In genomic region chr12:23800776-23801175, GRCm38 (mm10) we compare ENCODE assay signal across 11 mouse cellular contexts. TPM values are rescaled to one million over a fixed set of nuclear protein-coding genes. Genes with fewer than 3 reads are reported as not detected.
DNase-seq lines count a peak whose midpoint lies in the region; ATAC-seq lines count a peak whose summit lies in the region.
"Not testable (repeated sequence)": the region's sequence is repeated elsewhere in the genome, so short reads cannot be mapped to it uniquely, and the experiment has no call there.
"Had no signal": no experiment of that assay in that cellular context is flagged by ENCODE, and none has a peak within 500 bp of the region (broad histone marks: within the 10 kb centered on the region; RNA-seq: fewer than 3 reads in every experiment).

No protein-coding gene starts in this region.

- 16% methylated on average over 43 of the region's 43 CpGs for WGBS in embryonic facial prominence, embryonic 12.5 days
- WGBS in heart, embryonic 12.5 days = 9% methylated on average over 39 of the region's 43 CpGs
- WGBS in intestine, embryonic 14.5 days = 11% methylated on average over 32 of the region's 43 CpGs
- 7% methylated on average over 38 of the region's 43 CpGs for WGBS in limb, embryonic 10.5 days
- WGBS in lung, embryonic 15.5 days = 17% methylated on average over 43 of the region's 43 CpGs

- not testable (repeated sequence) for H3K4me2 ChIP-seq in embryonic facial prominence, embryonic 12.5 days (replicated peaks); intestine, embryonic 14.5 days (ENCODE audit: low read length)
- H3K4me2 ChIP-seq in heart, embryonic 12.5 days = peak overlapping the region; percentile 33; the same call in 1 of the 2 replicates
- peak overlapping the region; percentile 16; the same call in 1 of the 2 replicates for H3K4me2 ChIP-seq in lung, embryonic 15.5 days

- peak overlapping the region; percentile 19; the same call in 1 of the 2 replicates for H3K4me3 ChIP-seq in embryonic facial prominence, embryonic 12.5 days
- H3K4me3 ChIP-seq in heart, embryonic 12.5 days = peak overlapping the region; percentile 33
- H3K4me3 ChIP-seq in intestine, embryonic 14.5 days (ENCODE audit: low read depth, low read length) = peak overlapping the region; percentile 10
- peak overlapping the region; percentile 40 for H3K4me3 ChIP-seq in limb, embryonic 10.5 days
- H3K4me3 ChIP-seq in lung, embryonic 15.5 days = peak overlapping the region; percentile 24

- H3K36me3 ChIP-seq in embryonic facial prominence, embryonic 12.5 days; heart, embryonic 12.5 days; intestine, embryonic 14.5 days (ENCODE audit: control insufficient read depth, insufficient read depth, low read length); limb, embryonic 10.5 days; lung, embryonic 15.5 days: not testable (repeated sequence)

- DNase-seq in adipocyte (ENCODE audit: low spot score) = peak; percentile 39
- peak; percentile 49 for DNase-seq in intestine, embryonic 14.5 days (ENCODE audit: low spot score)
- peak; percentile 32 for DNase-seq in limb, embryonic 10.5 days (ENCODE audit: low spot score)
- peak; percentile 12 for DNase-seq in retina, embryonic 14.5 days (ENCODE audit: low spot score)

- not testable (repeated sequence) for H3K9ac ChIP-seq in embryonic facial prominence, embryonic 12.5 days; heart, embryonic 12.5 days; intestine, embryonic 14.5 days (ENCODE audit: low read length); lung, embryonic 15.5 days

- H3K27me3 ChIP-seq in embryonic facial prominence, embryonic 12.5 days; heart, embryonic 12.5 days (replicated peaks); intestine, embryonic 14.5 days (replicated peaks; ENCODE audit: control insufficient read depth, insufficient read depth, low read length); limb, embryonic 10.5 days (ENCODE audit: low read depth, poor library complexity, severe bottlenecking); lung, embryonic 15.5 days: not testable (repeated sequence)

- H3K9me3 ChIP-seq in embryonic facial prominence, embryonic 12.5 days; intestine, embryonic 14.5 days (ENCODE audit: control insufficient read depth, low read length); limb, embryonic 10.5 days (replicated peaks); lung, embryonic 15.5 days: not testable (repeated sequence)
- peaks cover 12% of the 10 kb centered on the region for H3K9me3 ChIP-seq in heart, embryonic 12.5 days (replicated peaks)

- not testable (repeated sequence) for H3K27ac ChIP-seq in embryonic facial prominence, embryonic 12.5 days; heart, embryonic 12.5 days (ENCODE audit: poor library complexity, severe bottlenecking); intestine, embryonic 14.5 days (ENCODE audit: low read depth); limb, embryonic 10.5 days; lung, embryonic 15.5 days

- not testable (repeated sequence) for ATAC-seq in embryonic facial prominence, embryonic 12.5 days (ENCODE audit: insufficient number of reproducible peaks, insufficient read depth, low FRiP score, low TSS enrichment); heart, embryonic 12.5 days (ENCODE audit: insufficient number of reproducible peaks, low FRiP score); intestine, embryonic 14.5 days (replicated peaks; ENCODE audit: low FRiP score, low TSS enrichment, low read depth); lung, embryonic 15.5 days (ENCODE audit: borderline replicate concordance, extremely low read depth, low FRiP score, low TSS enrichment)

- H3K4me1 ChIP-seq in embryonic facial prominence, embryonic 12.5 days; heart, embryonic 12.5 days (replicated peaks); intestine, embryonic 14.5 days (replicated peaks; ENCODE audit: control insufficient read depth, insufficient read depth, low read length); limb, embryonic 10.5 days; lung, embryonic 15.5 days: not testable (repeated sequence)

RNA-seq across cellular contexts. Expression of gene Gm10330, which starts 20.7 kb away (rescaled TPM):
- 0.74 and 0.83 TPM in 2 replicates for polyA plus RNA-seq in embryonic facial prominence, embryonic 12.5 days (2016; fragmentation: Nextera tagmentation; extraction: Ambion mirVana)
- 0.32 and 0.33 TPM in 2 replicates for polyA plus RNA-seq in heart, embryonic 12.5 days (2016; fragmentation: Nextera tagmentation; extraction: Ambion mirVana)
- polyA plus RNA-seq in intestine, embryonic 14.5 days (2014; fragmentation: Nextera tagmentation; extraction: Ambion mirVana) = 0.57 and 0.70 TPM in 2 replicates
- 0.72 and 1.2 TPM in 2 replicates for polyA plus RNA-seq in limb, embryonic 10.5 days (2016; fragmentation: Nextera tagmentation; extraction: Ambion mirVana)
- polyA plus RNA-seq in lung, embryonic 15.5 days (2015; fragmentation: Nextera tagmentation; extraction: Ambion mirVana) = 0.89 and 1.00 TPM in 2 replicates
- polyA plus RNA-seq: adrenal gland, adult 2 months; frontal cortex, adult 2 months; kidney, adult 2 months; lung, adult 2 months had no signal
